Mouse (Mus musculus) left cerebral cortex, postnatal 4 days (tissue): Measurements from ENCODE around the gene Trmo. TPM values are rescaled to one million over a fixed set of nuclear protein-coding genes. Genes with fewer than 3 reads are reported as not detected.
A peak's percentile ranks its signal among the peaks of the same experiment; 100 is the strongest.

ENCODE experiments used
- DNase-seq: peaks from one replicate; pipeline ENCODE4 v3.0.0-alpha.2; 2022
- intact Hi-C: fragments of 180-260 bp; cut with DNase I; formaldehyde crosslinking; loops from one replicate; pipeline ENCODE4 v1.15.1; 2025
- total RNA-seq, 2 experiments: library from RNA; stranded (reverse); gene quantifications; 2 replicates each; pipeline ENCODE4 v1.2.3; 2021

Trmo gene
- total RNA-seq, 2 experiments from 2014 or later = 3.4 to 6.3 TPM

- DNase-seq = peak; percentile 13
- intact Hi-C loops = no loop called here
Measured at GRCm38 (mm10) chr4:46374455-46374854, 14.8 kb downstream of the Trmo start.

GRCm38 (mm10) chr4:46371030-46371429, 18.2 kb downstream of the Trmo start:
- DNase-seq = peak; percentile 88
- intact Hi-C loops = no loop called here

DNA sequence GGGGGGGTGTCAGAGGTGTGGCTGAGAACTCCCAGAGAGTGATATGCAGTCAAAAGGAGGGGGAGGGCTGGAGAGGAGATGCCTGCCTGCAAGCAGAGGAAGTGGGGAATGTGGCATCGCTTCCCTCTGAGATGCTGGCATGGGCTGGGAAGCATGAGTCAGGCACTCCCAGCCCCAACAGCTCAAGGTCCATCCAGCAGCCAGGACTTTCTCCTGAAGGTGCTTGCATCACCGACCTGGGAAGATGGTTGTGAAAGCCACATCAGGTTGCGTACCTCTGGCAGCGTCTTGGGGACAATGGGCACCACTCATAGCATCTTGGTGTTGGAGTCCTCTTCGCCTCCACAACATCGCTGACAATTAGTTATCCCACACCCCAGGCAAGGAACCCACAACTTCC, 18.8 kb downstream of the Trmo start:
- intact Hi-C loops = no loop called here
- no peak for DNase-seq

DNA sequence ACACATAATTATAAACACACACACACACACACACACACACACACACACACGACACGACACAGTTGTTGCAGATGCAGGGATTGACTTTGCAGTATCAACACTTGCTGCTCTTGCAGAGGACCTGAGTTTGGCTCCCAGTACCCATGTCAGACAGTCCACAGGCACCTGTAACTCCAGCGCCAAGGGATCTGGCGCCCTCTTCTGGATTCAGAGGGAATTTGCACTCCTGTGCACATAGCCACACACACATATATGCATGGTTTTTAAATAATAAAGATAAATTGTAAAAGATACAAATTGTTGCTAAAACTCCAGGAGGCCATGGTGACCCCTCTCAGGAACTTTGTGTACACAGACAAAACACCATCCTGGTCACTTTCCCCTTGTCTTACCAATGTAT, 20.2 kb downstream of the Trmo start:
- intact Hi-C loops = no loop called here
- DNase-seq = no peak

DNA sequence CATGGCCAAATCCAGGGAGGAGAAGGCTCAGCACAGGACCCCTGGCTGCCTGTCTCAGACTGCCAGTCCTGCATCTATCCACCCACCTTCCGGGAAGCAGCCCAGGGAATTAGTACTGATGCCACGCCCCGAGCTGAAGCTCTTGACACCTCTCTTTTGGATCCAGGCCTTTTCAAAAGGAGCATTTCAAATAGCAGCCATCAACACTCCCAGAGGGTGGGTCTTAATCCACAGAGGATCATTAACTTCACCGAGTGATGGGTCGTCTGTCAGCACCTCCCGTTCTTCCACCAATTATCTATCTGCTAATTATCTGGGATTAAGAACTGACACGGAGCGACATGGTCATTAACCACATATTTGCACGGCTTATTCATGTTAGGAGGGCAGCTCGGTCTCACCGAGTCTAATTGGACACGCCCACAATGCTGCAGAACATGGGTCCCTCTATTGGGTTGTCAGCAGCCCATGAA, 21.7 kb downstream of the Trmo start:
- DNase-seq = no peak
- intact Hi-C loops = no loop called here

- no peak for DNase-seq
- intact Hi-C loops = no loop called here
Measured at GRCm38 (mm10) chr4:46364360-46364759, 24.9 kb downstream of the Trmo start.

DNA sequence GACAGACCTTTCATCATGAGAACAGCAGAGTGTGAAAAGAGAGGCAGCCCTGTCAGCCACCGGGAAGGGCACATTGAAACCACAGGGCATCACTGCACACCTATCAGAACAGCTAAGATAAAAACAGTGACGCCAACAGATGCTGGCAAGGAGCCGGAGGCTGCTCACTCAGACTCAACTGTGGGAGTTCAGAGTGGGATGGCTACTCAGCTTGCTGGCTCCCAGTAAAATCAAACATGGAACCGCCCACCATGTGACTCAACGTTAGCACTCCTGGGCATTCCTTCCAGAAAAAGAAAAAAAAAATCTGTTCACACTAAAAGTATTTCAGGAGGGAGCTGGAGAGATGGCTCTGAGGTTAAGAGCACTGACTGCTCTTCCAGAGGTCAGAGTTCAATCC, 28.0 kb downstream of the Trmo start:
- intact Hi-C loops = no loop called here
- no peak for DNase-seq

DNA sequence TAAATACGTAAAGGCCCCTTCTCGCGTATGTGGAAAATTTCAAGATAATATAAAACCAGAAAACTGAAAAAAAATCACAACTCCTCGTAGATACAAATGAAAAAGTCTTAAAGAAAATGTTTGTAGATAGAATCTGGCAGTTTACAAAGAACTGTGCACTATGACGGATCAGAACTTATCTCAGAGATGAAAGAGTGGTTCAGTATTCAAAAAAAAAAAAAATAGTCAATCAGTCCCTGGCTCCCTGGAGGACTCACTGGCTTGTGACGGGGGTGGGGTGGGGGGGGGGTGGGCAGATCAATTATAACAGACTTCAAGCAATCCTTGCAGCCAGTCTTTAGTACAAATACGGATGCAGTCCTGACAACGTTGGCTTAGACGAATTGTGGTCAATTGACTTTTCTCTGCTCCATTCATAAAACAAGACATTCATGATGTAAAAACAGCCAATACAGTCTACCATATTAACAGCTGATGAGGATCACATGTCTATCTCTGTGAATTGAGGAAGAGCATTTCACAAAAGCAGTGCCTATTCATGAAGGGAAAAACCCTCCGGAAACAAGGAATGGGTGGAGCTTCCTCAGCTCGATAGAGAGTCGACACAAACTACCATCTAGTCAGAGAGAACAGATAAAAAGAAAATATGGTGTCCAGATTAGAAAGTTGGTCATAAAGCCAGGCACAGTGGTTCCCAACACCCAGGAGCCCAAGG, 29.5 kb downstream of the Trmo start:
- intact Hi-C loops = no loop called here
- DNase-seq = no peak

- peak; percentile 65 for DNase-seq
- intact Hi-C loops = no loop called here
Measured at GRCm38 (mm10) chr4:46356351-46357133, 32.7 kb downstream of the Trmo start.

- intact Hi-C loops = no loop called here
- no peak for DNase-seq
Measured at GRCm38 (mm10) chr4:46353045-46353444, 36.2 kb downstream of the Trmo start.

- intact Hi-C loops = loop anchor here (10.0 kb wide), 1 partner anchor 145 kb away; no protein-coding TSS in a partner anchor
- no peak for DNase-seq
Measured at GRCm38 (mm10) chr4:46349530-46349929, 39.7 kb downstream of the Trmo start.

GRCm38 (mm10) chr4:46348897-46349296, 40.3 kb downstream of the Trmo start:
- intact Hi-C loops = loop anchor here (10.0 kb wide), 1 partner anchor 144 kb away; no protein-coding TSS in a partner anchor
- no peak for DNase-seq

- intact Hi-C loops = loop anchor here (10.0 kb wide), 1 partner anchor 143 kb away; no protein-coding TSS in a partner anchor
Measured at GRCm38 (mm10) chr4:46347580-46348515, 41.4 kb downstream of the Trmo start.

DNA sequence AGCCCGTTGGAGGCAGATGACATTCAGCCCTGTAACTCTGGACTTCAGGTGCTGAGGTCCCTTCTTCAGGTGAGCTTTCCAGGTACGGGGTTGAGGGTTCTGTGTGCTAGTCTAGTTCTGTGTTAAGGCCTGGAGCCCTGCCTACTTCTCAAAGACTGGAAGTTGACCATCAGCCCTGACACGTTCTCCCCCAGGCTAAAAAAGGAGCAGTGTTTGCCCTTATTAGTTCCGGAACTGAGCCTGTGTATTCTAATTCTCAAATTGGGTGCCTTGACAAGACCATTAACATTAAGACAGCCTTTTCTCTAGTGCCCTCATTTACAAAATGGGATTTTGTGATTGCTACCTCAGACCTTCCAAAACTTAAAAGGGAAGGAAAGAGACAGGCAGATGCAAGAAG, 42.1 kb downstream of the Trmo start:
- intact Hi-C loops = loop anchor here (10.0 kb wide), 1 partner anchor 142 kb away; no protein-coding TSS in a partner anchor
- no peak for DNase-seq

More at GRCm38 (mm10) chr4:46347580-46348515, 41.4 kb downstream of the Trmo start:
- DNase-seq = no peak

GRCm38 (mm10) chr4:46346221-46346620, 43.0 kb downstream of the Trmo start:
- no peak for DNase-seq
- intact Hi-C loops = loop anchor here (10.0 kb wide), 1 partner anchor 141 kb away; no protein-coding TSS in a partner anchor

- intact Hi-C loops = loop anchor here (10.0 kb wide), 1 partner anchor 141 kb away; no protein-coding TSS in a partner anchor
Measured at GRCm38 (mm10) chr4:46345773-46346100, 43.5 kb downstream of the Trmo start.

DNA sequence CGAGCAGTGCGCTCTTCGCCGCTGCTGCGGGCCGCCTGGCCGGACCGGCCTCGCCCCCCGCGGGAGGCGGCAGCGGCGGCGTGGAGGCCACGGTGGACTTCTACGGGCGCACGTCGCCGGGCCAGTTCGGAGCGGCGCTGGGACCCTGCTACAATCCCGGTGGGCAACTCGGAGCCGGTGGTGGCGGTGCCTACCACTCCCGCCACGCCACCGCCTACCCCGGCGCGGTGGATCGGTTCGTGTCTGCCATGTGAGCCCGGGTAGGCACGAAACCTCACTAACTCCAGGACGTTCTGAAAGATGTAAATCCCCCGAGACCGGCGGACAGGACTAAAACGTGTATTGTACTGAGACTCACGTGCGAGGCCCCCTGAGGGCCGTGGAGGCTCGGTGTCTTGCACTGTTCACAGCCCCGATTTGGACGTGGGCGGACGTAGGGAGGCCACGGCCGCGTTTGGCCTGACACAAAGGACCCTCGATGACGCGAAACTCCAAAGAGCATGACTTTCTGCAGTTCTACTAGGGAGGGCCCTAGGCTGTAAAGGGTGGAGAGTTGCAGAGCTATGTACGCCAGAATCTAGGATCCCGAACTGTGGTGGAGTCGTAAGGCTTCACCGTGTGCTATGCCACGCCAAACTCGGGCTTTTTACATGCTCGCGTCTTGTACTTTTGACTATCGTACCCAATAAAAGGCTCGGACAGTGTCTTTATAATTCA, 44.0 kb downstream of the Trmo start:
- DNase-seq = no peak
- intact Hi-C loops = loop anchor here (10.0 kb wide), 1 partner anchor 140 kb away; no protein-coding TSS in a partner anchor

More at GRCm38 (mm10) chr4:46345773-46346100, 43.5 kb downstream of the Trmo start:
- DNase-seq = no peak

DNA sequence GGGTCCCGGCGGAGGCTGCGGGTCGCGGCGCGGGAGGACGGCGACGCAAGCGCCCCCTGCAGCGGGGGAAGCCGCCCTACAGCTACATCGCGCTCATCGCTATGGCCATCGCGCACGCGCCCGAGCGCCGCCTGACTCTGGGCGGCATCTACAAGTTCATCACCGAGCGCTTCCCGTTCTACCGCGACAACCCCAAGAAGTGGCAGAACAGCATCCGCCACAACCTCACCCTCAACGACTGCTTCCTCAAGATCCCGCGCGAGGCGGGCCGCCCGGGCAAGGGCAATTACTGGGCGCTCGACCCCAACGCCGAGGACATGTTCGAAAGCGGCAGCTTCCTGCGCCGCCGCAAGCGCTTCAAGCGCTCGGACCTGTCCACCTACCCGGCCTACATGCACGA, 44.9 kb downstream of the Trmo start:
- intact Hi-C loops = loop anchor here (10.0 kb wide), 1 partner anchor 139 kb away; no protein-coding TSS in a partner anchor
- DNase-seq = no peak

DNA sequence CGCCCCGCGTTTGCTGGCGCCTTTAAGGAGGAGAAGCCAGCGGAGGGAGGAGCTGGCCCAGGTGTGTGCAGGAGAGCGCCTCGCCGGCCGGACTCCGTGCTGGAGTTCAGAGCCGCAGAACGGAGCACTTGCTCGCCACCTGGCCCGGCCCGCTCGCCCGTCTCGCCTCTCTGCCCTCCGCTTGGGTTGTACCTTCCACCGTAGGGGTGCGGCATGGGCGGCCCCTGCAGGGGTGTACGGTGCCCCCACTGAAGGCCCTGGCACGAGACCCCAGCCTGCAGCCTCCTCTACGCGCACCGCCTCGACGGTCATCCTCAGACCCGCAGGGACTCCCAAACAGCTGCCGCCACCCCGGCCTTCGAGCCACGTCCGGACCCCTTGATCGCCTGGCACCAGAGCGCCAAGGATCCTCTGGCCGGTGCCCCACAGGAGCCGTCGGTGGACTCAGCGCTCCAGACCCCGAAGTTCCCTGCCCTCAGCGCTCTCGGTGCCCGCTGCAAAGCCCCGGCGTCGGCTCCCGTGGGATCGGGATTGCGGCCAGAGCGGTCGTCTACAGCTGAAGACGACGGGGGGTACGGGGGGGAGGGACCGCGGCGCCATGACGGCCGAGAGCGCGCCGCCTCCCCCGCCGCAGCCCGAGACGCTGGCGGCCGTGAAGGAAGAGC, 45.5 kb downstream of the Trmo start, which contains the start of gene Foxe1:
Gene Foxe1, plus strand, starts transcription at position 14 of the 665 bp plus-strand sequence.
- intact Hi-C loops = loop anchor here (10.0 kb wide), 1 partner anchor 139 kb away; no protein-coding TSS in a partner anchor
- no peak for DNase-seq
